Mouse (Mus musculus): ENCODE measurements around the gene C530008M17Rik.

C530008M17Rik gene

GRCm38 (mm10) chr5:76822097-76822496 lies 165.8 kb downstream of the C530008M17Rik start:
- DNase-seq (ENCODE audit: extremely low read depth, insufficient read length, low spot score), result no peak

- DNase-seq (ENCODE audit: extremely low read depth, insufficient read length, low spot score), result no peak
Measured at GRCm38 (mm10) chr5:76828527-76829240, 172.4 kb downstream of the C530008M17Rik start.

- DNase-seq (ENCODE audit: extremely low read depth, insufficient read length, low spot score), result no peak
Measured at GRCm38 (mm10) chr5:76832529-76833210, 176.4 kb downstream of the C530008M17Rik start.

- peak; percentile 59 for DNase-seq (ENCODE audit: extremely low read depth, insufficient read length, low spot score)
Measured at GRCm38 (mm10) chr5:76837018-76837417, 180.7 kb downstream of the C530008M17Rik start.

- DNase-seq (ENCODE audit: extremely low read depth, insufficient read length, low spot score), result no peak
Measured at GRCm38 (mm10) chr5:76839786-76840185, 183.5 kb downstream of the C530008M17Rik start.

GRCm38 (mm10) chr5:76841859-76842258 lies 185.5 kb downstream of the C530008M17Rik start:
- no peak for DNase-seq (ENCODE audit: extremely low read depth, insufficient read length, low spot score)

GRCm38 (mm10) chr5:76843448-76843847 lies 187.1 kb downstream of the C530008M17Rik start:
- no peak for DNase-seq (ENCODE audit: extremely low read depth, insufficient read length, low spot score)

GRCm38 (mm10) chr5:76843851-76844419 lies 187.6 kb downstream of the C530008M17Rik start:
- DNase-seq (ENCODE audit: extremely low read depth, insufficient read length, low spot score), result no peak

- no peak for DNase-seq (ENCODE audit: extremely low read depth, insufficient read length, low spot score)
Measured at GRCm38 (mm10) chr5:76844618-76845186, 188.4 kb downstream of the C530008M17Rik start.

GRCm38 (mm10) chr5:76847106-76847505 lies 190.8 kb downstream of the C530008M17Rik start:
- DNase-seq (ENCODE audit: extremely low read depth, insufficient read length, low spot score), result no peak

GRCm38 (mm10) chr5:76851316-76851715 lies 195.0 kb downstream of the C530008M17Rik start:
- no peak for DNase-seq (ENCODE audit: extremely low read depth, insufficient read length, low spot score)

- peak; percentile 60 for DNase-seq (ENCODE audit: extremely low read depth, insufficient read length, low spot score)
Measured at GRCm38 (mm10) chr5:76853549-76853948, 197.2 kb downstream of the C530008M17Rik start.

GRCm38 (mm10) chr5:76855829-76856600 lies 199.7 kb downstream of the C530008M17Rik start:
- DNase-seq (ENCODE audit: extremely low read depth, insufficient read length, low spot score), result no peak

GRCm38 (mm10) chr5:76857103-76858015 lies 201.0 kb downstream of the C530008M17Rik start:
- no peak for DNase-seq (ENCODE audit: extremely low read depth, insufficient read length, low spot score)

GRCm38 (mm10) chr5:76858444-76858843 lies 202.1 kb downstream of the C530008M17Rik start:
- DNase-seq (ENCODE audit: extremely low read depth, insufficient read length, low spot score), result no peak

- DNase-seq (ENCODE audit: extremely low read depth, insufficient read length, low spot score), result no peak
Measured at GRCm38 (mm10) chr5:76866819-76867218, 210.5 kb downstream of the C530008M17Rik start.

GRCm38 (mm10) chr5:76868693-76869286 lies 212.5 kb downstream of the C530008M17Rik start:
- no peak for DNase-seq (ENCODE audit: extremely low read depth, insufficient read length, low spot score)

- no peak for DNase-seq (ENCODE audit: extremely low read depth, insufficient read length, low spot score)
Measured at GRCm38 (mm10) chr5:76869553-76869952, 213.2 kb downstream of the C530008M17Rik start.

- DNase-seq (ENCODE audit: extremely low read depth, insufficient read length, low spot score), result no peak
Measured at GRCm38 (mm10) chr5:76876106-76876758, 219.9 kb downstream of the C530008M17Rik start.
